ENCODE assay signal across 29 mouse cellular contexts in the genomic region with DNA sequence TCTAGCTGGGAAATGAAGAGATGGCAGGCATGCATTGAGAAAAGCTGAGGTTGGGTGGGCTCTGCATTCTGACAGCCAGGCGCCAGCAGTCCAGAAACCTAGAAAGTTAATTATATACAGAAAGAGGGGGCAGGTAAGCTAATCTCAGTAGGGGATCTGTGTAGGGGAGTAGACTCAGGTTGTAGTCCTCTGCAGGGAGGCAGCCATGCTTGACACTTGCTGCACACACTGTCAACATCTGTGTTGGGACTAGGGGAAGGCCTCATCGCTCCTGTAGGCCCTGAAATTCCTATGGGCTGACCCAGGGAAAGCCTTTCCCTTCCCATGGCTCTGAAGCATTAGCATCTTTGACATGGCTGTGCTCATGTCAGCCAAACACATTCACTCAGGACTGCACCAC. TPM values are rescaled to one million over a fixed set of nuclear protein-coding genes. Genes with fewer than 3 reads are reported as not detected.
DNase-seq lines count a peak whose midpoint lies in the region; ATAC-seq and TF ChIP-seq lines count a peak whose summit lies in the region.
"Had no signal": no experiment of that assay in that cellular context is flagged by ENCODE, and none has a peak within 500 bp of the region (broad histone marks: within the 10 kb centered on the region; RNA-seq: fewer than 3 reads in every experiment).

No protein-coding gene starts in this region.

- ATAC-seq in forebrain, embryonic 11.5 days (replicated peaks; ENCODE audit: low FRiP score): no peak
- no peak for ATAC-seq in forebrain, embryonic 15.5 days (replicated peaks)
- no peak for ATAC-seq in limb, embryonic 13.5 days (ENCODE audit: low FRiP score, low read depth)
- peak; percentile 37; the same call in 1 of the 2 replicates for ATAC-seq in liver, embryonic 14.5 days (ENCODE audit: insufficient read depth)
- ATAC-seq in monocyte, adult 5-6 weeks (replicated peaks; ENCODE audit: insufficient number of reproducible peaks, low FRiP score, low TSS enrichment, poor library complexity, severe bottlenecking): no peak
- ATAC-seq: forebrain, embryonic 13.5 days had no signal

- no peak for TF ChIP-seq EP300 in liver, embryonic 14.5 days (IDR thresholded peaks at IDR 0.05; ENCODE audit: low read depth)

- H3K4me1 ChIP-seq in forebrain, embryonic 11.5 days (replicated peaks; ENCODE audit: control insufficient read depth, insufficient read depth, low read length): no peaks in the 10 kb centered on the region
- no peaks in the 10 kb centered on the region for H3K4me1 ChIP-seq in forebrain, embryonic 15.5 days
- no peaks in the 10 kb centered on the region for H3K4me1 ChIP-seq in limb, embryonic 13.5 days
- H3K4me1 ChIP-seq in limb, embryonic 10.5 days: no peaks in the 10 kb centered on the region
- H3K4me1 ChIP-seq in liver, embryonic 14.5 days (replicated peaks; ENCODE audit: control insufficient read depth in 2 of 2, insufficient read depth in 2 of 2, low read length in 1 of 2): peaks cover 0 to 2% of the 10 kb centered on the region in 2 experiments; a peak in 1 of 4 replicates
- H3K4me1 ChIP-seq: forebrain, embryonic 13.5 days; megakaryocyte, embryonic 14.5 days; neural tube, embryonic 13.5 days had no signal

- H3K9me3 ChIP-seq in forebrain, embryonic 11.5 days (ENCODE audit: control insufficient read depth, low read length): no peaks in the 10 kb centered on the region
- no peaks in the 10 kb centered on the region for H3K9me3 ChIP-seq in forebrain, embryonic 15.5 days
- no peaks in the 10 kb centered on the region for H3K9me3 ChIP-seq in limb, embryonic 13.5 days
- H3K9me3 ChIP-seq in limb, embryonic 10.5 days (replicated peaks): no peaks in the 10 kb centered on the region
- no peaks in the 10 kb centered on the region for H3K9me3 ChIP-seq in liver, embryonic 14.5 days (ENCODE audit: control insufficient read depth, low read length)
- H3K9me3 ChIP-seq: embryonic facial prominence, embryonic 13.5 days; forebrain, embryonic 13.5 days; heart, embryonic 12.5 days; megakaryocyte, embryonic 14.5 days; neural tube, embryonic 13.5 days had no signal

- H3K36me3 ChIP-seq in forebrain, embryonic 11.5 days (ENCODE audit: control insufficient read depth, insufficient read depth, low read length): no peaks in the 10 kb centered on the region
- H3K36me3 ChIP-seq in forebrain, embryonic 15.5 days: no peaks in the 10 kb centered on the region
- no peaks in the 10 kb centered on the region for H3K36me3 ChIP-seq in limb, embryonic 13.5 days
- no peaks in the 10 kb centered on the region for H3K36me3 ChIP-seq in limb, embryonic 10.5 days
- no peaks in the 10 kb centered on the region for H3K36me3 ChIP-seq in liver, embryonic 14.5 days (replicated peaks; ENCODE audit: control insufficient read depth, insufficient read depth, low read depth)
- H3K36me3 ChIP-seq: embryonic facial prominence, embryonic 13.5 days; heart, embryonic 12.5 days; neural tube, embryonic 13.5 days had no signal

- TF ChIP-seq CTCF in liver, embryonic 14.5 days (IDR thresholded peaks at IDR 0.05; ENCODE audit: low read depth): no peak

- 86% methylated on average over 2 of the region's 2 CpGs for WGBS in forebrain, embryonic 11.5 days
- WGBS in forebrain, embryonic 15.5 days: 84% methylated on average over 2 of the region's 2 CpGs
- WGBS in limb, embryonic 13.5 days: 68% methylated on average over 2 of the region's 2 CpGs
- 83% methylated on average over 2 of the region's 2 CpGs for WGBS in limb, embryonic 10.5 days
- 59% methylated on average over 2 of the region's 2 CpGs for WGBS in liver, embryonic 14.5 days (ENCODE audit: insufficient replicate concordance)

- peak; percentile 17 for DNase-seq in forebrain, embryonic 11.5 days (ENCODE audit: low spot score)
- no peak for DNase-seq in limb, embryonic 10.5 days (ENCODE audit: low spot score)
- DNase-seq in kidney, postnatal 10 days: peak; percentile 45
- DNase-seq in liver, embryonic 14.5 days (ENCODE audit: low read depth in 3 of 3, low spot score in 3 of 3): no peak
- no peak for DNase-seq in lung, postnatal 14 days
- DNase-seq: adrenal gland, postnatal 25 days; cerebellum, adult 8-10 months; cerebellum, postnatal 36 days; embryo, embryonic 11 days; gastrocnemius, postnatal 10 days; heart, postnatal 10 days; lung, adult 18-20 months; lung, postnatal 10 days; midbrain, embryonic 14.5 days; retina, postnatal 1 day; right cerebral cortex, postnatal 25 days; spleen, adult 18-20 months; thymus, postnatal 14 days had no signal

- no peak overlapping the region for H3K9ac ChIP-seq in forebrain, embryonic 11.5 days (ENCODE audit: low read length)
- H3K9ac ChIP-seq in forebrain, embryonic 15.5 days (replicated peaks): no peak overlapping the region
- no peak overlapping the region for H3K9ac ChIP-seq in limb, embryonic 13.5 days
- no peak overlapping the region for H3K9ac ChIP-seq in liver, embryonic 14.5 days (replicated peaks)
- H3K9ac ChIP-seq: embryonic facial prominence, embryonic 13.5 days; forebrain, embryonic 13.5 days; heart, embryonic 12.5 days; neural tube, embryonic 13.5 days had no signal

- H3K4me2 ChIP-seq in forebrain, embryonic 11.5 days (ENCODE audit: low read depth, low read length, severe bottlenecking): no peak overlapping the region
- H3K4me2 ChIP-seq in forebrain, embryonic 15.5 days (replicated peaks): no peak overlapping the region
- no peak overlapping the region for H3K4me2 ChIP-seq in limb, embryonic 13.5 days (replicated peaks)
- H3K4me2 ChIP-seq in liver, embryonic 14.5 days (ENCODE audit: low read depth): no peak overlapping the region
- H3K4me2 ChIP-seq: embryonic facial prominence, embryonic 13.5 days; forebrain, embryonic 13.5 days; heart, embryonic 12.5 days; neural tube, embryonic 13.5 days had no signal

- H3K27ac ChIP-seq in forebrain, embryonic 11.5 days (ENCODE audit: low read depth, low read length): no peak overlapping the region
- no peak overlapping the region for H3K27ac ChIP-seq in forebrain, embryonic 15.5 days (replicated peaks)
- H3K27ac ChIP-seq in limb, embryonic 13.5 days: 0 out of 2 replicates have a peak overlapping the region, but pooled peaks have one; percentile 10
- H3K27ac ChIP-seq in limb, embryonic 10.5 days: no peak overlapping the region
- H3K27ac ChIP-seq in liver, embryonic 14.5 days: no peak overlapping the region
- H3K27ac ChIP-seq: embryonic facial prominence, embryonic 13.5 days; forebrain, embryonic 13.5 days; left cerebral cortex, adult 2 months; neural tube, embryonic 13.5 days had no signal

- H3K4me3 ChIP-seq in forebrain, embryonic 11.5 days (ENCODE audit: low read depth, low read length): no peak overlapping the region
- no peak overlapping the region for H3K4me3 ChIP-seq in forebrain, embryonic 15.5 days
- no peak overlapping the region for H3K4me3 ChIP-seq in limb, embryonic 13.5 days
- H3K4me3 ChIP-seq in limb, embryonic 10.5 days: no peak overlapping the region
- no peak overlapping the region for H3K4me3 ChIP-seq in liver, embryonic 14.5 days (ENCODE audit: insufficient read depth in 1 of 2, low read depth in 2 of 2, low read length in 2 of 2)
- H3K4me3 ChIP-seq: embryonic facial prominence, embryonic 13.5 days; erythroblast, embryonic 14.5 days; forebrain, embryonic 13.5 days; heart, embryonic 12.5 days; left cerebral cortex, adult 2 months; megakaryocyte, embryonic 14.5 days; myocyte; neural tube, embryonic 13.5 days had no signal

- no peaks in the 10 kb centered on the region for H3K27me3 ChIP-seq in forebrain, embryonic 11.5 days (ENCODE audit: control insufficient read depth, insufficient read depth, low read length)
- no peaks in the 10 kb centered on the region for H3K27me3 ChIP-seq in forebrain, embryonic 15.5 days
- H3K27me3 ChIP-seq in limb, embryonic 13.5 days: no peaks in the 10 kb centered on the region
- no peaks in the 10 kb centered on the region for H3K27me3 ChIP-seq in limb, embryonic 10.5 days (ENCODE audit: low read depth, poor library complexity, severe bottlenecking)
- H3K27me3 ChIP-seq in liver, embryonic 14.5 days (ENCODE audit: control insufficient read depth, insufficient read depth, low read length): no peaks in the 10 kb centered on the region
- H3K27me3 ChIP-seq: embryonic facial prominence, embryonic 13.5 days; heart, embryonic 12.5 days; neural tube, embryonic 13.5 days had no signal

RNA-seq across cellular contexts. Expression of gene Rin2, which starts 10.7 kb away (rescaled TPM):
- polyA plus RNA-seq in forebrain, embryonic 11.5 days (2014; fragmentation: Nextera tagmentation; extraction: Ambion mirVana): 12.4 and 12.7 TPM in 2 replicates
- 8.5 and 12.4 TPM in 2 replicates for polyA plus RNA-seq in forebrain, embryonic 15.5 days (2015; fragmentation: Nextera tagmentation; extraction: Ambion mirVana)
- polyA plus RNA-seq in limb, embryonic 13.5 days (2015; fragmentation: Nextera tagmentation; extraction: Ambion mirVana): 53.1 and 53.5 TPM in 2 replicates
- 6.3 and 11.8 TPM in 2 replicates for polyA plus RNA-seq in limb, embryonic 10.5 days (2016; fragmentation: Nextera tagmentation; extraction: Ambion mirVana)
- 0.67 and 1.1 TPM in 2 replicates for polyA plus RNA-seq in liver, embryonic 14.5 days (2012; rRNA removed)
- 1.7 and 1.9 TPM in 2 replicates for polyA plus RNA-seq in liver, embryonic 14.5 days (2014; fragmentation: Nextera tagmentation; extraction: Ambion mirVana)
- total RNA-seq in monocyte, adult 5-6 weeks (2017): 27.6 to 46.6 TPM (median 40.6 TPM) in 3 replicates

Comparison
In these comparisons a context has a peak if more than half of its experiments do, and no peak if none do; other contexts are left out.
1. DNase-seq: peak in forebrain, embryonic 11.5 days (single experiment) and kidney, postnatal 10 days (single experiment); none in limb, embryonic 10.5 days (single experiment), liver, embryonic 14.5 days (0 of 3) and lung, postnatal 14 days (single experiment).